Mouse (Mus musculus): ENCODE data around the gene Unc13a.

DNA sequence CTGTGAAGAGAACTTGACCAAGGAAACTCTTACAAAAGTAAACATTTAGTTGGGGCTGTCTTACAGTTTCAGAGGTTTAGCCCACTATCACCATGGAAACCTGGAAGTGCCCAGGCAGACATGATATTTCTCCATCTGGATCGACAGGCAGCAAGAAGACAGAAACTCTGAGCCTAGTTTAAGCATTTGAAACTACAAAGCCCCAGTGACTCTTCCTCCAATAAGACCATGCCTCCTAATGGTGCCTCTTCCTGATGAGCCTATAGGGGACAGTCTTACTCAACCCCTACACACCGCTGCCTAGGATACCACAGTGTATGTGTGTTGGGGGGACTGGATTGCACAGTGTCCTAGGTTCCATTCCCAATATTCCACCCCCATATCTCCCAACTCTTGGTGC, 2.5 kb upstream of the Unc13a start:
- TF ChIP-seq EP300 (IDR thresholded peaks at IDR 0.05; ENCODE audit: insufficient read depth, low read depth, low read length): no peak
- no peak for TF ChIP-seq CTCF (IDR thresholded peaks at IDR 0.05; ENCODE audit: low read depth, low read length)
